In the genomic region with DNA sequence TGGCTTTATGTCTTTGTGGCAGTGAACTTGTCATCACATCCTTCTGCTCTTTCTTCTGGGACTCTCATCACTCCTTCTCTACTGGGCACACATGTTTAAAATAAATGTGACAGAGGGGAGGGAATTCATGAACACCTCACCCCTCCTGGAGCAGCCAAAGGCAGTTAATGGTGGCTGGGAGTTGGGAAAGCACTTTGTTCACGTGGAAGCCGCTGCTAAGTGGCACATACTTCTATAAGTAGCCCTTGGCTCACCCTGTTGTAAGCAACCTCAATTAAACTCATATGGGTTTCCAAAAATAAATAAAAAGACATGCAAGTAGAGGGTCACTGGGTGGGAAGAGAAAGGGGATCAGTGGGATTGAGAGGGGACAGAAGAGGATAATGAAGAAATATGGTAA, we compare ENCODE assay signal across 26 mouse cellular contexts.
"Had no signal": no experiment of that assay in that cellular context is flagged by ENCODE, and none has a peak within 500 bp of the region (broad histone marks: within the 10 kb centered on the region; RNA-seq: fewer than 3 reads in every experiment).

No protein-coding gene starts in this region.

- H3K4me2 ChIP-seq: heart, embryonic 11.5 days; hindbrain, embryonic 12.5 days; hindbrain, embryonic 14.5 days; intestine, embryonic 15.5 days; limb, embryonic 13.5 days; limb, embryonic 15.5 days; liver, embryonic 11.5 days; liver, embryonic 13.5 days had no signal

- H3K36me3 ChIP-seq: hindbrain, embryonic 10.5 days; hindbrain, embryonic 12.5 days; intestine, embryonic 15.5 days; limb, embryonic 13.5 days; limb, embryonic 15.5 days; liver, embryonic 13.5 days had no signal

- H3K4me1 ChIP-seq: hindbrain, embryonic 10.5 days; hindbrain, embryonic 12.5 days; intestine, embryonic 15.5 days; limb, embryonic 13.5 days; limb, embryonic 15.5 days; liver, embryonic 13.5 days had no signal

- ATAC-seq: forebrain, embryonic 16.5 days; hindbrain, embryonic 16.5 days; inflammation-experienced regulatory T-cells, adult 6 months; intestine, embryonic 15.5 days; intestine, postnatal 0 days had no signal

- H3K9ac ChIP-seq: hindbrain, embryonic 12.5 days; hindbrain, embryonic 14.5 days; intestine, embryonic 15.5 days; limb, embryonic 13.5 days; limb, embryonic 15.5 days; liver, embryonic 13.5 days had no signal

- DNase-seq: gastrocnemius, adult 2 months; gastrocnemius, postnatal 10 days; gastrocnemius, postnatal 25 days; heart, adult 2 months; heart, postnatal 10 days; heart, postnatal 36 days; kidney, adult 18-20 months; kidney, adult 8-10 months; kidney, postnatal 10 days; kidney, postnatal 36 days; layer of hippocampus, adult 9-11 months; layer of hippocampus, postnatal 36 days; left cerebral cortex, postnatal 4 days; liver, embryonic 13.5 days had no signal

- H3K4me3 ChIP-seq: gastrocnemius, adult 2 months; heart, adult 2 months; hindbrain, embryonic 10.5 days; hindbrain, embryonic 12.5 days; intestine, embryonic 15.5 days; limb, embryonic 13.5 days; limb, embryonic 15.5 days; liver, embryonic 13.5 days had no signal

- H3K9me3 ChIP-seq: hindbrain, embryonic 10.5 days; hindbrain, embryonic 12.5 days; intestine, embryonic 15.5 days; limb, embryonic 15.5 days; liver, embryonic 13.5 days had no signal

- H3K27ac ChIP-seq: gastrocnemius, adult 2 months; heart, adult 2 months; hindbrain, embryonic 10.5 days; hindbrain, embryonic 12.5 days; hindbrain, embryonic 14.5 days; intestine, embryonic 15.5 days; limb, embryonic 13.5 days; limb, embryonic 15.5 days; liver, embryonic 13.5 days had no signal

- H3K27me3 ChIP-seq: hindbrain, embryonic 12.5 days; intestine, embryonic 15.5 days; limb, embryonic 13.5 days; limb, embryonic 15.5 days; liver, embryonic 13.5 days had no signal
